ENCODE assay signal across 14 mouse cellular contexts in the genomic region with DNA sequence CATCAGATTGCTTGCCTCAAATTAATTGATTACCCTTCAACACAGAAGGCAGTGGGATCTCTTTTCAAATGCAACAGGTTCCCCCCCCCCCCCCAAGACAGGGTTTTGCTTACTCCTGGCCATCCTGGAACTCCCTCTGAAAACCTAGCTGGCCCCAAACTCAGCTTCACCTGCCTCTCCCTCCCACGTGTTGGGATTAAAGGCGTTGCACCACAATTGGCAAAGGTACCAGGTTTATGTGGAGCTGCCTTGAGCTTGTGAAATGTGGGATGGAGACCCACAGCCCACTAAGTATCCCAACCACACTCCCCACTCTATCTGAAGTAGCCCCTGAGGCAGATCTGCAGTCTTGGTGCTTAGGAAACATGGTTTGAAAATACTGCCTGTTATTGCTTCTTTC.
"Had no signal": no experiment of that assay in that cellular context is flagged by ENCODE, and none has a peak within 500 bp of the region (broad histone marks: within the 10 kb centered on the region; RNA-seq: fewer than 3 reads in every experiment).

No protein-coding gene starts in this region.

- H3K4me2 ChIP-seq: intestine, embryonic 15.5 days; liver, embryonic 11.5 days; liver, embryonic 15.5 days; midbrain, embryonic 13.5 days had no signal

- ATAC-seq: intestine, embryonic 15.5 days; lung, postnatal 0 days; midbrain, embryonic 13.5 days had no signal

- H3K36me3 ChIP-seq: intestine, embryonic 15.5 days had no signal

- DNase-seq: kidney, adult 18-20 months; kidney, postnatal 14 days; left cerebral cortex, postnatal 4 days; lung, adult 2 months; lung, postnatal 36 days; right cerebral cortex, adult 18-20 months; right cerebral cortex, postnatal 25 days; thymus, adult 2 months; thymus, postnatal 25 days had no signal

- H3K27ac ChIP-seq: intestine, embryonic 15.5 days; liver, embryonic 15.5 days; midbrain, embryonic 13.5 days had no signal

- H3K4me1 ChIP-seq: midbrain, embryonic 13.5 days had no signal

- H3K27me3 ChIP-seq: intestine, embryonic 15.5 days; liver, embryonic 15.5 days; midbrain, embryonic 13.5 days had no signal

- H3K4me3 ChIP-seq: intestine, embryonic 15.5 days; liver, embryonic 15.5 days; midbrain, embryonic 13.5 days had no signal

- H3K9me3 ChIP-seq: intestine, embryonic 15.5 days; liver, embryonic 15.5 days; midbrain, embryonic 13.5 days had no signal

- H3K9ac ChIP-seq: intestine, embryonic 15.5 days; liver, embryonic 15.5 days; midbrain, embryonic 13.5 days had no signal
